Comparison of ENCODE assay signal across 10 mouse cellular contexts in genomic region chr4:134018038-134018778, GRCm38 (mm10). TPM values are rescaled to one million over a fixed set of nuclear protein-coding genes. Genes with fewer than 3 reads are reported as not detected.
DNase-seq lines count a peak whose midpoint lies in the region; ATAC-seq and TF ChIP-seq lines count a peak whose summit lies in the region.
"Had no signal": no experiment of that assay in that cellular context is flagged by ENCODE, and none has a peak within 500 bp of the region (broad histone marks: within the 10 kb centered on the region; RNA-seq: fewer than 3 reads in every experiment).

No protein-coding gene starts in this region.

- H3K27me3 ChIP-seq in lung, embryonic 14.5 days (ENCODE audit: insufficient read depth, low read length), result peaks cover 42% of the 10 kb centered on the region
- H3K27me3 ChIP-seq in forebrain, embryonic 12.5 days, result peaks cover 22% of the 10 kb centered on the region; the same call in 1 of the 2 replicates
- peaks cover 53% of the 10 kb centered on the region for H3K27me3 ChIP-seq in limb, embryonic 15.5 days
- H3K27me3 ChIP-seq in neural tube, embryonic 15.5 days (replicated peaks), result peaks cover 26% of the 10 kb centered on the region

- H3K27ac ChIP-seq in lung, embryonic 14.5 days (ENCODE audit: low read depth), result no peak overlapping the region
- H3K27ac ChIP-seq in forebrain, embryonic 12.5 days, result peak overlapping the region; percentile 61; the same call in 1 of the 2 replicates
- no peak overlapping the region for H3K27ac ChIP-seq in limb, embryonic 15.5 days
- H3K27ac ChIP-seq in neural tube, embryonic 15.5 days (replicated peaks), result no peak overlapping the region

- WGBS in lung, embryonic 14.5 days, result under 1% methylated on average over 46 of the region's 46 CpGs
- WGBS in forebrain, embryonic 12.5 days, result under 1% methylated on average over 46 of the region's 46 CpGs
- WGBS in limb, embryonic 15.5 days, result under 1% methylated on average over 45 of the region's 46 CpGs
- WGBS in neural tube, embryonic 15.5 days, result under 1% methylated on average over 46 of the region's 46 CpGs

- H3K9ac ChIP-seq in lung, embryonic 14.5 days, result no peak overlapping the region
- peak overlapping the region; percentile 48 for H3K9ac ChIP-seq in forebrain, embryonic 12.5 days
- H3K9ac ChIP-seq in limb, embryonic 15.5 days, result no peak overlapping the region
- peak overlapping the region; percentile 31; the same call in 1 of the 2 replicates for H3K9ac ChIP-seq in neural tube, embryonic 15.5 days (replicated peaks)

- ATAC-seq in lung, embryonic 14.5 days (ENCODE audit: insufficient read depth), result no peak
- 0 out of 2 replicates have a peak, but pooled peaks have one; percentile 17 for ATAC-seq in forebrain, embryonic 12.5 days (ENCODE audit: low FRiP score)
- ATAC-seq in limb, embryonic 15.5 days (ENCODE audit: insufficient number of reproducible peaks, low FRiP score, low TSS enrichment, low read depth), result no peak
- ATAC-seq in neural tube, embryonic 15.5 days (ENCODE audit: low FRiP score), result no peak

- TF ChIP-seq CTCF in lung, embryonic 14.5 days (IDR thresholded peaks at IDR 0.05; ENCODE audit: low read depth), result no peak

- peak overlapping the region; percentile 21 for H3K4me3 ChIP-seq in lung, embryonic 14.5 days (ENCODE audit: low read depth, low read length)
- H3K4me3 ChIP-seq in forebrain, embryonic 12.5 days (replicated peaks), result peak overlapping the region; percentile 42
- peak overlapping the region; percentile 13; the same call in 1 of the 2 replicates for H3K4me3 ChIP-seq in limb, embryonic 15.5 days
- peak overlapping the region; percentile 38 for H3K4me3 ChIP-seq in neural tube, embryonic 15.5 days (replicated peaks)

- no peaks in the 10 kb centered on the region for H3K9me3 ChIP-seq in lung, embryonic 14.5 days (ENCODE audit: low read depth, low read length)
- H3K9me3 ChIP-seq in forebrain, embryonic 12.5 days, result no peaks in the 10 kb centered on the region
- H3K9me3 ChIP-seq in limb, embryonic 15.5 days, result no peaks in the 10 kb centered on the region
- H3K9me3 ChIP-seq in neural tube, embryonic 15.5 days (replicated peaks), result no peaks in the 10 kb centered on the region

- H3K4me2 ChIP-seq in lung, embryonic 14.5 days, result peak overlapping the region; percentile 45
- H3K4me2 ChIP-seq in forebrain, embryonic 12.5 days, result peak overlapping the region; percentile 72
- H3K4me2 ChIP-seq in limb, embryonic 15.5 days, result no peak overlapping the region
- H3K4me2 ChIP-seq in neural tube, embryonic 15.5 days, result peak overlapping the region; percentile 64

- H3K4me1 ChIP-seq in lung, embryonic 14.5 days (ENCODE audit: insufficient read depth), result no peaks in the 10 kb centered on the region
- H3K4me1 ChIP-seq in forebrain, embryonic 12.5 days, result peaks cover 49% of the 10 kb centered on the region
- H3K4me1 ChIP-seq in limb, embryonic 15.5 days, result peaks cover 18% of the 10 kb centered on the region
- peaks cover 42% of the 10 kb centered on the region for H3K4me1 ChIP-seq in neural tube, embryonic 15.5 days

- no peaks in the 10 kb centered on the region for H3K36me3 ChIP-seq in lung, embryonic 14.5 days (ENCODE audit: insufficient read depth)
- H3K36me3 ChIP-seq in forebrain, embryonic 12.5 days (replicated peaks), result no peaks in the 10 kb centered on the region
- H3K36me3 ChIP-seq in limb, embryonic 15.5 days, result no peaks in the 10 kb centered on the region
- H3K36me3 ChIP-seq in neural tube, embryonic 15.5 days, result no peaks in the 10 kb centered on the region

- no peak for DNase-seq in lung, embryonic 14.5 days
- no peak for DNase-seq in lung, adult 18-20 months
- no peak for DNase-seq in layer of hippocampus, adult 8-10 months (ENCODE audit: low spot score in 2 of 2)
- DNase-seq in adrenal gland, postnatal 10 days, result no peak
- no peak for DNase-seq in cerebellum, postnatal 36 days
- DNase-seq: kidney, postnatal 25 days had no signal

RNA-seq across cellular contexts. Expression of gene Lin28a, which starts 0.4 kb away (rescaled TPM):
- polyA plus RNA-seq in lung, embryonic 14.5 days (2014; fragmentation: Nextera tagmentation; extraction: Ambion mirVana), result not detected in 2 replicates
- polyA plus RNA-seq in forebrain, embryonic 12.5 days (2016; fragmentation: Nextera tagmentation; extraction: Ambion mirVana), result 0.92 and 1.5 TPM in 2 replicates
- polyA plus RNA-seq in limb, embryonic 15.5 days (2015; fragmentation: Nextera tagmentation; extraction: Ambion mirVana), result 0.17 TPM in 1 of 2 replicates, not detected in the other
- polyA plus RNA-seq in neural tube, embryonic 15.5 days (2015; fragmentation: Nextera tagmentation; extraction: Ambion mirVana), result 0.19 and 0.37 TPM in 2 replicates
- total RNA-seq in layer of hippocampus, adult 8-10 months (2022), result not detected
- total RNA-seq in adrenal gland, postnatal 10 days (2021), result under 1 TPM; 0.18 to 0.36 TPM
- polyA plus RNA-seq: cortical plate, adult 2 months had no signal

RNA-seq across cellular contexts. Expression of gene Dhdds, which starts 17.5 kb away (rescaled TPM):
- 43.7 and 45.6 TPM in 2 replicates for polyA plus RNA-seq in lung, embryonic 14.5 days (2014; fragmentation: Nextera tagmentation; extraction: Ambion mirVana)
- 45.5 and 48.6 TPM in 2 replicates for polyA plus RNA-seq in forebrain, embryonic 12.5 days (2016; fragmentation: Nextera tagmentation; extraction: Ambion mirVana)
- polyA plus RNA-seq in limb, embryonic 15.5 days (2015; fragmentation: Nextera tagmentation; extraction: Ambion mirVana), result 41.9 and 46.0 TPM in 2 replicates
- polyA plus RNA-seq in neural tube, embryonic 15.5 days (2015; fragmentation: Nextera tagmentation; extraction: Ambion mirVana), result 47.0 and 47.4 TPM in 2 replicates
- total RNA-seq in layer of hippocampus, adult 8-10 months (2022), result 10 to 100 TPM; 63.0 to 67.7 (median 66.5) TPM
- total RNA-seq in adrenal gland, postnatal 10 days (2021), result 10 to 100 TPM; 30.7 to 35.8 TPM

RNA-seq across cellular contexts. Expression of gene Zfp683, which starts 35.4 kb away (rescaled TPM):
- polyA plus RNA-seq in lung, embryonic 14.5 days (2014; fragmentation: Nextera tagmentation; extraction: Ambion mirVana), result not detected in 2 replicates
- polyA plus RNA-seq in forebrain, embryonic 12.5 days (2016; fragmentation: Nextera tagmentation; extraction: Ambion mirVana), result not detected in 2 replicates
- not detected in 2 replicates for polyA plus RNA-seq in limb, embryonic 15.5 days (2015; fragmentation: Nextera tagmentation; extraction: Ambion mirVana)
- polyA plus RNA-seq in neural tube, embryonic 15.5 days (2015; fragmentation: Nextera tagmentation; extraction: Ambion mirVana), result not detected in 2 replicates
- not detected for total RNA-seq in layer of hippocampus, adult 8-10 months (2022)
- total RNA-seq in adrenal gland, postnatal 10 days (2021), result under 1 TPM in 1 of 2 experiments, not detected in 1; 0.24 TPM
- polyA plus RNA-seq: cortical plate, adult 2 months had no signal

RNA-seq across cellular contexts. Expression of gene Crybg2, which starts 42.4 kb away (rescaled TPM):
- polyA plus RNA-seq in lung, embryonic 14.5 days (2014; fragmentation: Nextera tagmentation; extraction: Ambion mirVana), result 2.9 and 4.0 TPM in 2 replicates
- 0.62 and 0.96 TPM in 2 replicates for polyA plus RNA-seq in forebrain, embryonic 12.5 days (2016; fragmentation: Nextera tagmentation; extraction: Ambion mirVana)
- polyA plus RNA-seq in limb, embryonic 15.5 days (2015; fragmentation: Nextera tagmentation; extraction: Ambion mirVana), result 17.3 and 17.5 TPM in 2 replicates
- 2.5 and 3.7 TPM in 2 replicates for polyA plus RNA-seq in neural tube, embryonic 15.5 days (2015; fragmentation: Nextera tagmentation; extraction: Ambion mirVana)
- total RNA-seq in layer of hippocampus, adult 8-10 months (2022), result 1 to 10 TPM in 3 of 4 experiments, under 1 TPM in 1; 0.54 to 6.4 (median 3.7) TPM
- total RNA-seq in adrenal gland, postnatal 10 days (2021), result under 1 TPM; 0.82 to 0.96 TPM

RNA-seq across cellular contexts. Expression of gene Hmgn2, which starts 49.8 kb away (rescaled TPM):
- polyA plus RNA-seq in lung, embryonic 14.5 days (2014; fragmentation: Nextera tagmentation; extraction: Ambion mirVana), result 3,363 and 3,461 TPM in 2 replicates
- 3,644 and 3,855 TPM in 2 replicates for polyA plus RNA-seq in forebrain, embryonic 12.5 days (2016; fragmentation: Nextera tagmentation; extraction: Ambion mirVana)
- polyA plus RNA-seq in limb, embryonic 15.5 days (2015; fragmentation: Nextera tagmentation; extraction: Ambion mirVana), result 1,764 and 1,770 TPM in 2 replicates
- polyA plus RNA-seq in neural tube, embryonic 15.5 days (2015; fragmentation: Nextera tagmentation; extraction: Ambion mirVana), result 921 and 1,163 TPM in 2 replicates
- total RNA-seq in layer of hippocampus, adult 8-10 months (2022), result 100 to 1,000 TPM in 3 of 4 experiments, 10 to 100 TPM in 1; 90.0 to 132 (median 110) TPM
- total RNA-seq in adrenal gland, postnatal 10 days (2021), result 100 to 1,000 TPM; 273 to 322 TPM

Comparison
In these comparisons a context has a peak if more than half of its experiments do, and no peak if none do; other contexts are left out.
1. H3K9ac ChIP-seq: peak in forebrain, embryonic 12.5 days (single experiment) and neural tube, embryonic 15.5 days (single experiment); none in lung, embryonic 14.5 days (single experiment) and limb, embryonic 15.5 days (single experiment).
2. Peak in every context shown above with its lines, with median percentiles within 50 percentile points of each other: H3K4me3 ChIP-seq.